Mouse (Mus musculus) brain, adult 10 weeks (tissue): Measurements from ENCODE around the gene Dpp10. TPM values are rescaled to one million over a fixed set of nuclear protein-coding genes. Genes with fewer than 3 reads are reported as not detected.

ENCODE experiments used
- polyA plus RNA-seq: library from polyadenylated mRNA; stranded (reverse); fragments of 350-450 nt; fragmentation: Illumina TruSeq; extraction: RNeasy Lipid Tissue Mini Kit (QIAGEN cat#74804); gene quantifications from one replicate; pipeline ENCODE4 v1.2.3, GENCODE M21; 2015; ENCODE audit warnings: low read depth, low replicate concordance

Dpp10 gene
- polyA plus RNA-seq, result 100 TPM

DNA sequence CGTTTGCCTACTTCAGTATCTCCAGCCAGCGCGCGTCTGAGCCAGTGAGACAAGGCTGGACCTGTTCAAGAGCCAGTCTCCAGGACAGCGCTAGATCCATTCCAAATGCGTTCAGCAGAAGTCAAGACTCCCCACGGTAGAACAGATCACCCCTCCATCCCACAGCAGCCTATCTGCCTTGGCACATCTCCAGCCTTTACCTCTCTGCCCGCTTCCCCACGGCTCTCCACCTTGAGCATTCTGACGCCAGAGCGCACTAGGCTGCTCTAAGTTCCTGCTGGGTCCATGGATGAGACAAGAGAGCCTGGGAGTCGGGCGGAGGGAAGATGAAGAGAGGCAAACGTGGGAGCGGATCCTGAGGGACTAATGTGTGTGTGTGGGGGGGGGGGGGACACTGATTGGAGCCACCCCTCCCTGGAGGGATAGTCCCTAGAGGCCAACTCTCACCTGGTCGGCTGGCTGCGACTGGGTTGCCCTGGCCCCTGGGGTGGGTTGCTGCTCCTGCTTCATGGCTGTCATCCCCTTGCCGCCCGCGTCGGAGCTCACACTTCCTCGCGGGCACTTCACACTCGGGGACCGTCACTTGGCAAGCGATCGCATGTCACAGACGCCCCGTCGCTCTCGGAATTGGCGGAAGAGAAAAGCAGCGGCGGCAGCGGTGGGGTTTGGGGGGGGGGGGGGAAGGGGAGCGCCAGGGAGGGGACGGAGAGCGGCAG is at the start of gene Dpp10:
TSS of gene Dpp10 (minus strand) at position 635 of the 716 bp plus-strand sequence.

